Mouse (Mus musculus) urinary bladder, adult 2 months (tissue): Measurements from ENCODE around the gene Ablim1. TPM values are rescaled to one million over a fixed set of nuclear protein-coding genes. Genes with fewer than 3 reads are reported as not detected.

Source experiments
- DNase-seq: peaks from one replicate; pipeline ENCODE4 v3.0.0; 2022; ENCODE audit warnings: low spot score
- polyA plus RNA-seq: library from polyadenylated mRNA; depleted of rRNA; stranded (reverse); fragments of >200 nt; gene quantifications from 2 replicates; pipeline ENCODE4 v1.2.3, GENCODE M21; 2012

Gene Ablim1
- polyA plus RNA-seq, 1 experiment: 24.3 TPM

- no peak for DNase-seq
These were observed 213.8 kb downstream of the Ablim1 start for GRCm38 (mm10) chr19:57100753-57101446.

- DNase-seq: no peak
These were observed 214.7 kb downstream of the Ablim1 start for GRCm38 (mm10) chr19:57099986-57100385.

DNA sequence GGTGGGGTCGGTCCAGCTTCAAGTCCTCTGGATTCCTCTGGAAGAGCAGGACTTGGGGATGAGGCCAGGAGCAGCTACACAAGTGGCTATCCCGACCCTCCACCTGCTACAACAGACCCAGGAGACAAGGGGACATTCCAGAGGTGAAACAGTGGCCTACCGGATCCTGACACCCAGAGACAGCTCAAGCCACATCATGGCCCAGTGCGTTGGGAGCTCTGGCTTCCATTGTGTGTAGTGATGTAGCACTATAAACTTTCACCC is 215.7 kb downstream of the Ablim1 start:
- DNase-seq: no peak

DNA sequence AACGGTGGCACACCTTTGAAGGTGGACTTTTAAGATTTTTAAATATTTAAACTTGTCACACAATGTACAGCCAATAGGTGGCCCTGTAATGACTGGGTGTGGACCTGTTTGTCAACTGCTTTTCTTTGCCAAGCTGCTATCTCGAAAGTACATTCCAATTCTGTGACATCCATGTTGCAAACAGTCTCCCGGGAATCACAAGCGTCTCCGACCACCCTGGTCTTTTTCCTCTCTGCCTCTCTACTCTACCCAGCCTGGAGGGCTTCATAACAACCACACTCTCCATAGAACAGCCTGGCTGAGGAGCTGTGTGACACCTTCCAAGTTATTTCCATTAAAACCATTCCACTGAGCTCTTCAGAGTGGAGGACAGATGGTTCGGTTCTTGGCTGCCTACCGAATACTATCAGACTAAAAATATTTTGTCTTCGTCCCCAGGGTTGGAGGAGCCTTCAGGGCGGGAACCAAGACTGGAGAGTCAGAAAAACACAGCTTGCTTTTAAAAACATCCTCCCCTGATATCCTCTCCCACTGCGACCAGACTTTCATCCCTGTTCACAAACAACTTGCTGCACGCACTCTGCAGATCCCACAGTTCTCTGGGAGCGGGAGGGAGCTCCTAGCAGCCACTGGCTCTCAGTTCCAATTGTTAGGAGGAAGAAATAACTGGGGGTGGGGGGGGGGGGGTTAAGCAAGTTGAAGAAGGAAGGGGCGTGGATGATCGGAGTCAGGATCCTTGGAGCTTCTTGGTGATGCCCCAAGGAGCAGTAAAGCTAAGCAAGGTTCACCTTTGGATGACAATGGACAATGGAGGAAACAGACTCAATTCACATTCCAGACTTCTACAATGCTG is 216.3 kb downstream of the Ablim1 start:
- DNase-seq: no peak

GRCm38 (mm10) chr19:57095340-57095739 is 219.4 kb downstream of the Ablim1 start:
- DNase-seq: no peak

DNA sequence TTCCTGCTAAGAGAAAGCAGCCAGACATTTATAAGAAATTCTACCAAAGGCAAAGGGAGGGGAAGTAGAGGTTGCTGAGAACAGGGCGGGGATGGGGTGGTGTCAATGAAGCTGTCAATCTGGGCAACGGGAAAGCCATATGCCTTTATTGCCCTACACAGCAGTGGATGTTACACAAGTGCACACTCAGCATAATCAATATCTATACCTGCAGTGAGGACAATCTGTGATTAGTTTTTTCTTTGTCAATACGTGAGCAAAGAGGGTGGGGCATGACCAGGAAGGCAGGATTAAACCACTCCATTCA is 221.1 kb downstream of the Ablim1 start:
- no peak for DNase-seq

- DNase-seq: no peak
These were observed 221.6 kb downstream of the Ablim1 start for GRCm38 (mm10) chr19:57092958-57093697.

DNA sequence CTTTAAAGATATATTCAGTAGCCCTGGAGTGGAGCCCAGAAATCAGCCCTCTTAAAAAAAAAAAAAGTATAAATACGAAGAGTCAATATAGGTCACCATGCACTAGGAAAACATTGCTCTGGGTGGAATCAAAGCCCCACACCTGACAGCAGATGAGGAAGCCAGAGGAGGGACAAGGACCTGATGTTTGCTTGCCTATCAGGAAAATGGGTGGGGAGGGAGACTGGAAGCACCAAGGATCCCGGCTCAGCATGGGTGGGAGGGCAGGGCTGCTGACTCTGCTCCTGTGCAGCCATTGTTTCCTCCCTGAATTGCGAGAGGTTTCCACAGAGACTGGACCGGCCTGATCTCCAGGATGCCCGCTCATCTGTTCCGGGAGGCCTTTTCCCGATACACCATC is 223.4 kb downstream of the Ablim1 start:
- no peak for DNase-seq

DNA sequence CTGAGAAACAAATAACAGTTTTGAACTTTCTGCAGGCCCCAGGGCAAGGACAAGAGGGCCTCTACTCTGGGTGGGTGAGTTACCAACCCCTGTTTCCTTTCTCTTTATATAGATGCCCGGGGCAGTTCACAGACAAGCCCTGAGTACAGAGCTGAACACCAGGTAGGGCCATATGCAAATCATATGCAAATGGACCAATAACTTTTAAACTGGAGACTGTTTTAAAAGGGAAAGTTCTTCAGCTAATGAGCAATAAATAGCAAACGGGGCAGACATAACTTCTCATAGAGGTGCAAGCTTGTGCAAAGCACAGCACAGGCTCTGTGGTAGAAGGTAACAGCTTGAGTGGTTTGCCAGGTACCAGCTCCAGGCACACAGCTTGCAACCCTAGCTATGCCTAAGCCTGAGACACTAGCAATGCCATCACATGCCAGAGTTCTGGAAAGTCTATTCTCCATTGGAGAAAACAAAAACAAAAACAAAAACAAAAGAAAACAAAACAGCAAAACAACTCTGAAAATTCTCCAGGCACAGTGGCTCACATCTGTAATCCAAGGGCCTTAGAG is 225.8 kb downstream of the Ablim1 start:
- DNase-seq: no peak

- DNase-seq: no peak
These were observed 230.1 kb downstream of the Ablim1 start for GRCm38 (mm10) chr19:57084520-57085166.

- no peak for DNase-seq
These were observed 230.8 kb downstream of the Ablim1 start for GRCm38 (mm10) chr19:57083887-57084286.

DNA sequence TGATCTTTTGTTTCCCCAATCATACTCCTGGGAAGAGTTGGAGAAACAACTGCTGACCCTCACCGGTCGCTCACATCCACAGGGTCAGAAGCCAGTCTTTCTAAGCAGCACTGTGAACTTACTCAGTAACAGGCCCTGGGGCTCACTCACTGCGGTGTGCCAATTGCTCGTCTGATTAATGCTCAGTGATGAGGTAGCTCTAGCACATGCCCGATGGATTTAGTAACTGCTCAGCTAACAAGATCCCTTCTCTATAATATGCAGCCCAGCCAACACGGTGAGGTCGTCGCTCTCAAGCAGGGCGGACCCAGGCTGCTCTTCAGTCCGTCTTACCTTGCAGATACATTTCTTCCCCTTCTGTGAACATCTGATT is 231.6 kb downstream of the Ablim1 start:
- DNase-seq: no peak

DNA sequence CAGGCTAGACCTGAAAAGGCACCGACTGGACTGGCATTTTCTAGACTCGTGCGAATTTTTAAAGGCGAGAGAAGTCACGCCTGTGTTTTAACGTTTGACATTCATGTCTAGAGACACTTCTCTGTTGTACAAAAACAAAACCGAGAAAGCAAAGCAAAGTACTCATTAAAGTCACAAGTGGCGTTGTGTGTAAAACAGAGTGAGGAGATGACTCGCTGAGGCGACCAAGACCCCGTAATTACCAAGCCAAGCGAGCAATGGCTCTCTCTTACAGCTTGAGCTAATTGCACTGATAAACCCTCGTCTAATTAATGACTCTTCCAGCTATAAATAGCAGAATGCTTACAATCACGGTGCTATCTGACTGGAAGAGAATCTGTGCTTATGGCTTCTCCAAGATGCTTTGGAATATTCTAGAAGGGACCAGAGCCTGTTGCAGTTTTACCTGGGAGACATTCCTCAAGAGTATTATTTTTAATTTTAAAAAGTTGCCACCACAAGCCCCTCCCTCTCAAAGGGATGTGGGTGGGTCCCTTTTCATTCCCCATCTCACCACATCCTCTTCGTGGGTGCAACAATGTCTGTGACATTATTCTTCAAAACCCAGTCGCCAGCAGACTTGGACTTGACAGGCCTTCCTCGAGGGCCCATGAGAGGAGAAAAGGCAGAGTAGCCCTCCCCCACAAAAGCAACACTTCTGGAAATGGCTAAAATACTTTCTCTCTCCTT is 232.1 kb downstream of the Ablim1 start:
- DNase-seq: no peak

GRCm38 (mm10) chr19:57081536-57081935 is 233.2 kb downstream of the Ablim1 start:
- no peak for DNase-seq

DNA sequence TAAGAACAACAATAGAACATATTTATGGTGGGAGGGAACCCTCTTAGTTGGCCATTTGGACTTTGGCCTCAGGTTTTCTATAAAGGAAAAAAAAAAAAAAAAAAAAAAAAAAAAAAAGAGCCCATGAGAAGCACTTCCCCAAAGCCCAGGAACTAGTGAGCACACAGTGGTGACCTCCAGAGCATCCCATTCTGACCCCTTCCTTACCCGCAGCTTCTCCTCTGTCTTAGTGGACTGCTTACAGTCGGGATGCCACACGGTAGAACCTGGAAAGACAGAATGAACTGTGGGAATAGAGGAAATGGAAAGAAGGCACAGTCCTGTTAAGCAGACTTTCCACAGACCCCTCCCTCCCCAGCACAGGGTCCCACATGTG is 235.1 kb downstream of the Ablim1 start:
- no peak for DNase-seq

- DNase-seq: no peak
These were observed 235.7 kb downstream of the Ablim1 start for GRCm38 (mm10) chr19:57078867-57079605.

DNA sequence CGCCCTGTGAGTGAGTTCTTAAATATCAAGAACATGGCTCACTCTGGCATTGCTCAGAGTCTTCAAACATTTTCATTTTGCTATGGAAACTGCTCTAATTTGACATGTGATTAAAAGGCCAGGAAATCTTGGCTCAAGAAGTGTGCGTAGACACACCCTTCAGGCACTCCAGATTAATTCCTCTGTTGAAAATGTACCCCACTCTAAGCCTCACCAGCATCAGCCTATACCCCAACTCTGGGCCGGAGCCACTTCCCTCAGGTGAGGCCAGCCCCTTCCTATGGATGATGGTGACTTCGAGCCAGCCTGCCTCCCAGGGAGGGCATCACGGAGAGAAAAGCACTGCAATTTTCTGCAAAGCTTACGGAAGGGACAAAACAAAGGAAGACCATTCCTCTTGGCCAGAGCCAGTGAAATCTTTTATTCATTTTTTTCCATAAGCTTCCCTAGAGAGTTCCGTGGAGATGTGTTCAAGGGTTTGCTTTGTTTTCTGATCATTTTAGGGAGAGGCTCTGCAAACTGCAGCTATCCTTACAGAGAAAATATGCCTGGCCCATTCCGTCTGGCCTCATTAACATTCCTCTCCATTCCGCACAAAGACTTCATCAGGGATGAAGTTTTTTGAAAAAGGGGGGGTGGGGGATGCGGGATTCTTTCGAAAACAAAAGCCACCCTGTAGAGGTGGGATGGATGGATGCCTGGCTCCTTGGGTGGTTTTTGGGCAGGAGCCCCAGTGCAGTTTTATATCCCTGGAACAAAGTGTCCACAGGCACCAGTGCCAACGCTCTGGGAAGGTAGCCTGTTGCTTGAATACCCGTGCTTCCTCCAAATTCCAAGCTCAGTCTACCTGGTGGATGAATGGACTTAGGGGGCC is 236.7 kb downstream of the Ablim1 start:
- no peak for DNase-seq

DNA sequence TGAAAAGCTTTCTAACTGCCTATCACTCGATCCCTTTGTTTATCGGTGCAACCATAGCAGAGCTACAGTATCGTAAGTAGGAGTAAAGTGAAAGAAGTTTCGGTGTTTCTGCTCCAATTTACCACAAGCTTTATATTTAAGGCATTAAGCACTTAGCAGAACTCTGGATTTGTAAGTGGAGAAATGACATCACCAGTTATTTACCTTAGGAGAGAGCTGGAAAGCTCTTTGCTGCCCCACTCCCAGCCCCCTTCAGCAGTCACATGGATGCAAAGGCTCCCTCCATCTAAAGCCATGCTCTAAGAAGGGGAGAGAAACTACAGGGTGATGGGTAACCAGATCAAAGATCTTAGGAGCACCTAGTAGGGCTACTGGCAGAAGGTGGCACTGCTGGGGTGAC is 241.3 kb downstream of the Ablim1 start:
- no peak for DNase-seq

- DNase-seq: no peak
These were observed 242.0 kb downstream of the Ablim1 start for GRCm38 (mm10) chr19:57072756-57073155.

- no peak for DNase-seq
These were observed 247.6 kb downstream of the Ablim1 start for GRCm38 (mm10) chr19:57067108-57067613.
